Mouse (Mus musculus): ENCODE measurements around the gene Nccrp1.

DNA sequence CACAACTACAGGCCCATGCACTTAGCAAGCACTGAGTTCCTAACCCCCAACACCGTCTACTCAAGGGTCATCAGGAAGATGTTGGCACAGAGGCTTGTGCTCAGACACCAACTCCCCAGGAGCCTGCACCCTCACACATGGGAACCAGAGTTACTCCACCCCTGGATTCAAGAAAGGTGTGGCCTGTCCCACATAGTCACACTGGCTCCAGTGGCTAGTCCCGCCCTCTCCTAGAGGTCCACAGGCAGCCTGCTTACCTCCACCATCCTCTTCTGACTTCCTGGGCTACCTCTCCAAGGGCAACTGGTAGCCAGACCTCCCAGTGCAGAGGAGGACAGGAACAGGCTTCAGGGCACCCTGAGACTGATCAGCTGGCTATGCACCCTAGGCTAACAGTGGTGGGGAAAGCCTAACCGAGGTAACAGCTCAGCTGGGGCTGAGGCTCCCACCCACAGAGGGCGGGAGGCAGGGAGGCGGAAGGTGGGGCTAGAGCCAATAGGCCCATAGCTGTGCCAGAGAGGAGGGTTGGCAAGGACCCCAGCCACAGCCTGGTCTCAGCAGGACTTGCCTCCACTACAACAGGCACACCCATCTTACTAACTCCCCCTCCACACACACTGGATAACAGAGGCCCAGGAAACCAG, 29.3 kb upstream of the Nccrp1 start:
- TF ChIP-seq NANOG (IDR thresholded peaks at IDR 0.05; ENCODE audit: borderline replicate concordance, low read length) (no peak), CTCF (conservative IDR thresholded peaks at IDR 0.05; ENCODE audit: low read length) (no peak), POU5F1 (IDR thresholded peaks at IDR 0.05; ENCODE audit: borderline replicate concordance, low read length) (no peak)

Measured in E14TG2a.4 (cell line).